Mouse (Mus musculus) kidney, postnatal 25 days (tissue): ENCODE measurements around the gene Izumo1.

ENCODE experiments used
- DNase-seq, 2 experiments: peaks; one replicate each; pipeline ENCODE4 v3.0.0; 2021; ENCODE audit warnings: mixed read lengths in 2 of 2

Izumo1 gene

GRCm38 (mm10) chr7:45621443-45621842 is at the start of gene Izumo1:
TSS of gene Izumo1 (plus strand) at chr7:45621811.
- DNase-seq, result peak; percentile 66 to 76

GRCm38 (mm10) chr7:45571966-45572365 is 49.6 kb upstream of the Izumo1 start:
- DNase-seq, result peak in 1 of 2 experiments; percentile 19

GRCm38 (mm10) chr7:45573954-45574353 is 47.7 kb upstream of the Izumo1 start:
- peak; percentile 52 to 69 for DNase-seq

GRCm38 (mm10) chr7:45574472-45575379 is 46.9 kb upstream of the Izumo1 start:
- peak; percentile 81 to 90 for DNase-seq

GRCm38 (mm10) chr7:45585923-45586322 is 35.7 kb upstream of the Izumo1 start:
- DNase-seq, result peak in 1 of 2 experiments; percentile 33

GRCm38 (mm10) chr7:45587631-45588592 is 33.7 kb upstream of the Izumo1 start:
- peak in 1 of 2 experiments; percentile 34 for DNase-seq

- DNase-seq, result peak; percentile 97 to 98
Measured at GRCm38 (mm10) chr7:45589173-45589572, 32.4 kb upstream of the Izumo1 start.

- DNase-seq, result peak in 1 of 2 experiments; percentile 32
Measured at GRCm38 (mm10) chr7:45589898-45590297, 31.7 kb upstream of the Izumo1 start.

- peak in 1 of 2 experiments; percentile 32 for DNase-seq
Measured at GRCm38 (mm10) chr7:45590874-45591273, 30.7 kb upstream of the Izumo1 start.

GRCm38 (mm10) chr7:45591880-45592279 is 29.7 kb upstream of the Izumo1 start:
- peak in 1 of 2 experiments; percentile 15 for DNase-seq

GRCm38 (mm10) chr7:45593118-45593815 is 28.3 kb upstream of the Izumo1 start:
- DNase-seq, result peak; percentile 73 to 77

GRCm38 (mm10) chr7:45595176-45595575 is 26.4 kb upstream of the Izumo1 start:
- no peak for DNase-seq

- DNase-seq, result peak in 1 of 2 experiments; percentile 12
Measured at GRCm38 (mm10) chr7:45596107-45596506, 25.5 kb upstream of the Izumo1 start.

GRCm38 (mm10) chr7:45597013-45597412 is 24.6 kb upstream of the Izumo1 start:
- peak in 1 of 2 experiments; percentile 29 for DNase-seq

- peak; percentile 50 to 76 for DNase-seq
Measured at GRCm38 (mm10) chr7:45597527-45597926, 24.1 kb upstream of the Izumo1 start.

GRCm38 (mm10) chr7:45598960-45599879 is 22.4 kb upstream of the Izumo1 start:
- DNase-seq, result no peak

GRCm38 (mm10) chr7:45605704-45606289 is 15.8 kb upstream of the Izumo1 start:
- DNase-seq, result no peak

- DNase-seq, result no peak
Measured at GRCm38 (mm10) chr7:45609511-45609910, 12.1 kb upstream of the Izumo1 start.

GRCm38 (mm10) chr7:45616277-45616676 is 5.3 kb upstream of the Izumo1 start:
- DNase-seq, result peak; percentile 40 to 53

GRCm38 (mm10) chr7:45617042-45617695 is 4.4 kb upstream of the Izumo1 start, which contains the start of gene Fut1:
TSS of gene Fut1 (plus strand) at chr7:45617289.
- no peak for DNase-seq
